Mouse (Mus musculus): ENCODE data around the gene Hsd17b7. TPM values are rescaled to one million over a fixed set of nuclear protein-coding genes. Genes with fewer than 3 reads are reported as not detected.

Gene Hsd17b7
- total RNA-seq, 1 experiment: 14.7 TPM

DNA sequence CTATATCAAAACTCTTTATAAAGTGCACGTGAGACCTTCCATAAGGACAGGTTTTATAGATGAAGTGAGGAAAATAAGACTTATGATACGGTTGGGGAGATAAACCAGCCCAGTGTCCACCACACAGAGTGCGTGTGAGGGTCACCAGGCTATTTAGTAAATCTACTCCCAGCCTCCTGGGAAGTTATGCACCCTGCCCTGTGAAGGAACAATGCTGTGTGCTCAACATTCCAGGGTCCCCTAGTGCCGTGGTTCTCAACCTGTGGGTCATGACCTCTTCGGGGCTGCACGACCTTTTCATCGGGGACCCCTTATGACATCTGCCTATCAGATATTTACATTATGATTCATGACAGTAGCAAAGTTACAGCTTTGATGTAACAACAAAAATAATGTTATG is 20.8 kb downstream of the Hsd17b7 start:
- DNase-seq (ENCODE audit: low read depth, low spot score): no peak
- no peak overlapping the region for H3K27ac ChIP-seq (ENCODE audit: insufficient read depth, low read depth, low read length, poor library complexity, severe bottlenecking)
- no peaks in the 10 kb centered on the region for H3K9me3 ChIP-seq (ENCODE audit: control insufficient read depth, insufficient read depth, low read depth, low read length)
- no peaks in the 10 kb centered on the region for H3K4me1 ChIP-seq (ENCODE audit: control insufficient read depth in 2 of 2, insufficient read depth in 2 of 2, low read length in 2 of 2, poor library complexity in 1 of 2)
- no peak overlapping the region for H3K4me3 ChIP-seq (ENCODE audit: insufficient read depth in 1 of 2, low read depth in 1 of 2, low read length in 2 of 2, poor library complexity in 1 of 2, severe bottlenecking in 1 of 2)
- no peak overlapping the region for H3K9ac ChIP-seq (ENCODE audit: insufficient read depth, low read depth, low read length, poor library complexity, severe bottlenecking)
- TF ChIP-seq ZNF384 (IDR thresholded peaks at IDR 0.05; ENCODE audit: low read depth, low read length) (no peak), ZC3H11A (IDR thresholded peaks at IDR 0.05; ENCODE audit: borderline replicate concordance, low read depth, low read length) (no peak), CHD2 (IDR thresholded peaks at IDR 0.05; ENCODE audit: low read depth, low read length) (no peak), HCFC1 (IDR thresholded peaks at IDR 0.05; ENCODE audit: borderline replicate concordance, insufficient read depth, low read length) (no peak), MAFK (IDR thresholded peaks at IDR 0.05; ENCODE audit: insufficient read depth, low read depth, low read length) (no peak)
- in situ Hi-C loops (cut with MboI; ENCODE audit: low sequenced_read_pairs in 2 of 2, unreplicated experiment in 2 of 2): loop anchor here (25.0 kb wide), 2 partner anchors 411 to 664 kb away; partner anchors contain the start of gene Nuf2 (in 1 of the 2)
- H3K36me3 ChIP-seq (ENCODE audit: control insufficient read depth, insufficient read depth, low read length, poor library complexity, severe bottlenecking): no peaks in the 10 kb centered on the region; the same call in 1 of the 2 replicates

DNA sequence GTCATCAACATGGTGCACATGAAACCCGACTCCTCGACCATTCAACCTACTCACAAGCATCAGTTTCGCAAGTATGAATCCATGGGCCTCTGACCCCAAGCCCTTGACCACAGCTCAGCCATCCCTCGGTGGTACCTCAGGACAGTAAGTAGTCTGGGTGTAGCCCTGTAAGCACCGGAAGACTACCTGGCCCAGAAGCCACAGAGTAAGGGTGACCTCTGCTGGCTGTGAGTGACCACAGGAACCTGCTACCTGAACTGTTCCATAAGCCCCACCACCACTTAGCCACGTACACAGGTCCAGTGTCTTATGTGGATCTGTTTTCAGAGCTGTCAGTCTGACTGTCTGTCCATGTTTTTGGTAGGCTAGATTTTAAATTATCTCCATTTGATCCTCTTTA is 21.4 kb downstream of the Hsd17b7 start:
- H3K27ac ChIP-seq (ENCODE audit: insufficient read depth, low read depth, low read length, poor library complexity, severe bottlenecking): no peak overlapping the region
- no peaks in the 10 kb centered on the region for H3K9me3 ChIP-seq (ENCODE audit: control insufficient read depth, insufficient read depth, low read depth, low read length)
- no peak overlapping the region for H3K9ac ChIP-seq (ENCODE audit: insufficient read depth, low read depth, low read length, poor library complexity, severe bottlenecking)
- in situ Hi-C loops (cut with MboI; ENCODE audit: low sequenced_read_pairs in 2 of 2, unreplicated experiment in 2 of 2): loop anchor here (25.0 kb wide), 2 partner anchors 410 to 665 kb away; partner anchors contain the start of gene Nuf2 (in 1 of the 2)
- no peak overlapping the region for H3K4me3 ChIP-seq (ENCODE audit: insufficient read depth in 1 of 2, low read depth in 1 of 2, low read length in 2 of 2, poor library complexity in 1 of 2, severe bottlenecking in 1 of 2)
- DNase-seq (ENCODE audit: low read depth, low spot score): no peak
- H3K4me1 ChIP-seq (ENCODE audit: control insufficient read depth in 2 of 2, insufficient read depth in 2 of 2, low read length in 2 of 2, poor library complexity in 1 of 2): no peaks in the 10 kb centered on the region
- TF ChIP-seq ZNF384 (IDR thresholded peaks at IDR 0.05; ENCODE audit: low read depth, low read length): no peak
- TF ChIP-seq ZC3H11A (IDR thresholded peaks at IDR 0.05; ENCODE audit: borderline replicate concordance, low read depth, low read length): no peak
- TF ChIP-seq CHD2 (IDR thresholded peaks at IDR 0.05; ENCODE audit: low read depth, low read length): no peak
- no peak for TF ChIP-seq HCFC1 (IDR thresholded peaks at IDR 0.05; ENCODE audit: borderline replicate concordance, insufficient read depth, low read length)
- no peak for TF ChIP-seq MAFK (IDR thresholded peaks at IDR 0.05; ENCODE audit: insufficient read depth, low read depth, low read length)
- H3K36me3 ChIP-seq (ENCODE audit: control insufficient read depth, insufficient read depth, low read length, poor library complexity, severe bottlenecking): no peaks in the 10 kb centered on the region; the same call in 1 of the 2 replicates

DNA sequence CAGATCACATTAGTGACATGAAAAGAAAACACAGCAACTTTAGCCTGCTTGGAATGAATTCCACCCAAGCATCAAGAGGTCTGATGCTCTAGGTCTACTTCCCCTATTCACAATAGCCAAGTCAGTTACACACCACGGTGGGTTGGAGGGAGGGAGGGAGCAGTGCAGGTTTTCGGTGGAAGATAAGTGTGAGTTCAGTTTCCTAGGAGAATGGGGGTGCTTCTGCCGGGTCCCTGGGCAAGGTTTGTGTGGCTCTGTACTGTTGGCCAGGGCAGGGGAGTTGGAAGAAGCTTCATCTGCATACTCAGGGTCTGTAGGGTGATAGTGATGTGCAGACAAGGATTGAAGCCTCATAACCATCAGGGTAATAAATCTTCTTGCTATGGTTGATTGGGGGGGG is 23.0 kb downstream of the Hsd17b7 start:
- DNase-seq (ENCODE audit: low read depth, low spot score): no peak
- Histone ChIP-seq H3K36me3 (ENCODE audit: control insufficient read depth, insufficient read depth, low read length, poor library complexity, severe bottlenecking) (no peaks in the 10 kb centered on the region), H3K9ac (ENCODE audit: insufficient read depth, low read depth, low read length, poor library complexity, severe bottlenecking) (no peak overlapping the region), H3K4me3 (ENCODE audit: insufficient read depth in 1 of 2, low read depth in 1 of 2, low read length in 2 of 2, poor library complexity in 1 of 2, severe bottlenecking in 1 of 2) (no peak overlapping the region), H3K27ac (ENCODE audit: insufficient read depth, low read depth, low read length, poor library complexity, severe bottlenecking) (no peak overlapping the region), H3K4me1 (ENCODE audit: control insufficient read depth in 2 of 2, insufficient read depth in 2 of 2, low read length in 2 of 2, poor library complexity in 1 of 2) (no peaks in the 10 kb centered on the region), H3K9me3 (ENCODE audit: control insufficient read depth, insufficient read depth, low read depth, low read length) (no peaks in the 10 kb centered on the region)
- in situ Hi-C loops (cut with MboI; ENCODE audit: low sequenced_read_pairs in 2 of 2, unreplicated experiment in 2 of 2): loop anchor here (25.0 kb wide), 2 partner anchors 409 to 666 kb away; partner anchors contain the start of gene Nuf2 (in 1 of the 2)
- no peak for TF ChIP-seq CHD2 (IDR thresholded peaks at IDR 0.05; ENCODE audit: low read depth, low read length)
- TF ChIP-seq HCFC1 (IDR thresholded peaks at IDR 0.05; ENCODE audit: borderline replicate concordance, insufficient read depth, low read length): no peak
- TF ChIP-seq ZNF384 (IDR thresholded peaks at IDR 0.05; ENCODE audit: low read depth, low read length): no peak
- no peak for TF ChIP-seq ZC3H11A (IDR thresholded peaks at IDR 0.05; ENCODE audit: borderline replicate concordance, low read depth, low read length)
- no peak for TF ChIP-seq MAFK (IDR thresholded peaks at IDR 0.05; ENCODE audit: insufficient read depth, low read depth, low read length)

DNA sequence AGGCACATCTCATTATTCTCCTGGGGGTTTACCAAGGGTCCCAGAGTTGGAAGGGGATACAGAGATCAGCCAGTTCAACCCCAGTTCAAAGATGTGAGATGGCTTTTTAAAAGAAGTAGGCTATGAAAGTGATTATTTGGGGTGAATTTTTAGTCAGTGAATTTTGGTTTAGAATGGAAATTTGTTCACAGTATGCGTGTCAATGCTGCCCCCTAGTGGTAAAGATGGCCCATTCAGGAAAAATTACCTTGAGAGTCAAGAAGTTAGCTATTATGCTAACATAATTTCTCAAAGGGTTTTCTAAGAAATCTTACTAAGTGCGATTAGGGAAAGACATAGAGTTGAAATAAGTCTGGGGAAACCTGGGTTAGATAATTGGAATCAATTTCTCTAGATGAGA is 29.7 kb downstream of the Hsd17b7 start:
- in situ Hi-C loops (cut with MboI; ENCODE audit: low sequenced_read_pairs in 2 of 2, unreplicated experiment in 2 of 2): loop anchor here (25.0 kb wide), 2 partner anchors 402 to 673 kb away; partner anchors contain the start of gene Nuf2 (in 1 of the 2)
- no peaks in the 10 kb centered on the region for H3K9me3 ChIP-seq (ENCODE audit: control insufficient read depth, insufficient read depth, low read depth, low read length)

More for the DNA sequence above, 29.7 kb downstream of the Hsd17b7 start:
- Histone ChIP-seq H3K9ac (ENCODE audit: insufficient read depth, low read depth, low read length, poor library complexity, severe bottlenecking) (no peak overlapping the region), H3K4me3 (ENCODE audit: insufficient read depth in 1 of 2, low read depth in 1 of 2, low read length in 2 of 2, poor library complexity in 1 of 2, severe bottlenecking in 1 of 2) (no peak overlapping the region), H3K27ac (ENCODE audit: insufficient read depth, low read depth, low read length, poor library complexity, severe bottlenecking) (no peak overlapping the region), H3K4me1 (ENCODE audit: control insufficient read depth in 2 of 2, insufficient read depth in 2 of 2, low read length in 2 of 2, poor library complexity in 1 of 2) (no peaks in the 10 kb centered on the region), H3K36me3 (ENCODE audit: control insufficient read depth, insufficient read depth, low read length, poor library complexity, severe bottlenecking) (no peaks in the 10 kb centered on the region)
- TF ChIP-seq MAFK (IDR thresholded peaks at IDR 0.05; ENCODE audit: insufficient read depth, low read depth, low read length) (no peak), HCFC1 (IDR thresholded peaks at IDR 0.05; ENCODE audit: borderline replicate concordance, insufficient read depth, low read length) (no peak)
- no peak for DNase-seq (ENCODE audit: low read depth, low spot score)

Data from ES-E14 (cell line).